Mouse (Mus musculus): ENCODE measurements around the gene Dapk1. TPM values are rescaled to one million over a fixed set of nuclear protein-coding genes. Genes with fewer than 3 reads are reported as not detected.

Dapk1 gene
- total RNA-seq, 2 experiments from 2014 or later, result 73.9 to 77.4 TPM

DNA sequence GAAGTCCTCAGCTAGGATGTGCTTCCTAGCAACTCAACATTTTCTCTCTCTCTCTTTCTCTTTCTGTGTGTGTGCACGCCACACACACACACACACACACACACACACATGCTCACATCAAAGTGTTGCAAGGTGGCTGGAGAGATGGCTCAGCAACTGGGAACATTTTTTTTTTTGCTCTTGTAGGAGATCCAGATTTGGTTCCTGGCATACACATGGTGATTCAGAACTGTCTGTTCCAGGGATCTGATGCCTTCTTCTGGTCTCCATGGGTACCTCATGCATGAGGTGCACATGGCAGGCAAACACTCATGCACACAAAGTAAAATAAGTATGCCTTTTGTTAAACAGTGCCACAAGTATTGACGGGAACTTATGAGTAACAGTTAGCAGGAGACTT is 89.2 kb downstream of the Dapk1 start:
- DNase-seq (ENCODE audit: low spot score in 2 of 2), result no peak

DNA sequence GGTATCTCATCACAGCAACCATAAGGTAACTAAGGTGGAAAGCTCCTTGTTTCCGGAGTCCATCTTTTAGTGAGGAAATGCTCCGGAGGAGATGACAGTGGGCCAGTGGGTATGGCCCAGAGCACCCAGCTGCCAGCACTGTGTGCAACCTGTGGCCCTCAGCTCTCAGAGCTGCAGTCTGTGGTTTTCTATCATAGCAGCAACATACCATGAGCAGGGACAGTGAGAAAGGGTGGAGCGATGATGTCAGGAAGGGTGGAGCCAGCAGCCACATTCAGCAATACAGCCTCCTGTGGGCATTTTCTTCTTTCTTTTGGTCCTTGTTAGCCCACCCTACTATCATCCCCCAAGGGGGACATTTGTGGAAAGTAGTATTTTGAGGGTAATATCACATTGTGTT is 90.2 kb downstream of the Dapk1 start:
- no peak for DNase-seq (ENCODE audit: low spot score in 2 of 2)

DNA sequence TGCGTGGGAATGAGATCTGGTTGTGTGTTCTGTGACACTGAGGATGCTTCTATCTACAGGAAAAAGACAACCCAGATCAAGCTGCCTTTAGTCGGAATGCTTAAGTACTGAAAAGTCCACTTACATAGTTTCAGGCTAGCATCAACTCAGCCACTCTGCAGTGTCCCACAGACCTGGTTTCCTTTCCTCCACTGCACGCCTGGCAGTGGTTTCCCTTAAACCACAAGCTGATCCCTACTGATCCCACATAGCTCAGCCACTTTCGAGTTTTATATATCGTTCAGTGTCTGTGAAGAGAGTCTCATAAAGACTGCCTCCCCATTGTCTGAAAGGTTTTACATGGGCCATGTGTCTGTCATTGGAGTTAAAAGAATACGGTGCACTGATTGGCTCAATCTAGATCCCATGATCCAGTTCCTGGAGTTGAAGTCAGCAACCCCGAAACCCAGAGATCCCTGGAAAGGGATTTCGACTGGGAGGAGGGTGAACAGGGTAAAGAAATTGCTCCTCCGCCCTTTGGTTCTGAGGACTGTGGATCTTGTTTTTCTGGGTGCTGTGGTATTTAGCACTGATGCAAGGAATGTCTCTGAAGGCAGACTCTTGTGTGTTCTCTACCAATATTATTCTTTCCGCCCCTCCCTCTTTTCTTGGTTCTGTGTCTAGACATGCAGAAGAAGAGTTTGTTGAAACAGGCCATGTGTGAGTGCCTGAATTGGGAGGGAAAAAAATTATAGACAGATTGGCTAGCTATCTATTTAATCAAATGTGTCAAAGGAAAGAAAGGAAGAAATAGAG is 93.6 kb downstream of the Dapk1 start:
- DNase-seq (ENCODE audit: low spot score in 2 of 2), result no peak

DNA sequence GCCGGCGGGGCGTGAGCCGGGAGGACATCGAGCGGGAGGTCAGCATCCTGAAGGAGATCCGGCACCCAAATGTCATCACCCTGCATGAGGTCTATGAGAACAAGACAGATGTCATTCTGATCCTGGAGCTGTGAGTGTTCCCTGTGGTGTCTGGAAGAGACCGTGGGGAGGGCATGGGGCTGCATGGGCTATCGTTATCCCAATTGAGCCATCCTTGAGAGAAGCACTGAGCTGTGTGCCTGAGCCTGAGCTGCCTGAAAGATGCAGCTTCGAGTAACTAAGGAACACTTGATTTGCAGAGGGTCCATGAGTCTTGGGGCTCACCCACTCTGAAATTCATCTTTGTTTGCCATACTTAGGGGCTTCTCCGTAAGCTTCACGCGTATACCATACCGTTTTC is 94.6 kb downstream of the Dapk1 start:
- no peak for DNase-seq (ENCODE audit: low spot score in 2 of 2)

DNA sequence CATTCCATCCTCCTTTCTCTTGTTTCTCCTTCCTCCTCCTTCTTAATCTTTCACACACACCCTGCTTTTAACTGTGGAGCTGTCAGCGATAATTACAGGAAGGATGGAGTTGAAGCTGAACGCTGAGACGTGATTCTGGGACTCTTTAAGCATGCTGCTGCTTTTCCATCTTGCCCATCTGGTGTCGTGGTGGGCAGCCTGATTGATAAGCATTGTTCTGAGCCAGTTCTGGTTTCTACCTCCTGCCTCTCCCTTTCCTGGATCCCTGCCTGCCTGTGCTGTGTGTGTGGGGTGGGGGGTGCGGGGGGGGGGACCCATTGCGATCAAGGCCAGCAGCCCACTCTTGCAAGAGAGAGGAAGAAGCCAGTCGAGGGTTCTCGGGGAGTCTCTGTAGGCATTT is 95.0 kb downstream of the Dapk1 start:
- peak in 1 of 2 experiments; percentile 29 for DNase-seq (ENCODE audit: low spot score in 2 of 2)

DNA sequence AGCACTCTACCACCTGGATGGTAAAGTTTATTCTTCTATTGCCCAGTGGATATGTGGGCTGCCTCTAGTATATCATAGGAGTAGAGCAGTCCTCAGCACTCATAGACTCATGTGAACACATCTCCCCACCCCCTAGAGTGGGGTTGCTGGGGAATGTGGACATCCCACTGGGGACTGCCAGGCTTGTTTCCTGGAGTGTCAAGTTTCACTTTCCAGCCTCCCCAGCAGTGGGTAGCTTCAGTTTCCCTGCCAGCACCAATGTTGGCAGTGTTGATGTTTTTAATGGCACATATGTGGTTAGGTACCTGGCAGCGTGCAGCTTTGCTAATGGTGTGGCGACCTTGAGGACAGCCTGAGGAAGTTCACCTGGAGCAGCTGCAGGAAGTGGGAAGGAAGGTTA is 96.3 kb downstream of the Dapk1 start:
- no peak for DNase-seq (ENCODE audit: low spot score in 2 of 2)

DNA sequence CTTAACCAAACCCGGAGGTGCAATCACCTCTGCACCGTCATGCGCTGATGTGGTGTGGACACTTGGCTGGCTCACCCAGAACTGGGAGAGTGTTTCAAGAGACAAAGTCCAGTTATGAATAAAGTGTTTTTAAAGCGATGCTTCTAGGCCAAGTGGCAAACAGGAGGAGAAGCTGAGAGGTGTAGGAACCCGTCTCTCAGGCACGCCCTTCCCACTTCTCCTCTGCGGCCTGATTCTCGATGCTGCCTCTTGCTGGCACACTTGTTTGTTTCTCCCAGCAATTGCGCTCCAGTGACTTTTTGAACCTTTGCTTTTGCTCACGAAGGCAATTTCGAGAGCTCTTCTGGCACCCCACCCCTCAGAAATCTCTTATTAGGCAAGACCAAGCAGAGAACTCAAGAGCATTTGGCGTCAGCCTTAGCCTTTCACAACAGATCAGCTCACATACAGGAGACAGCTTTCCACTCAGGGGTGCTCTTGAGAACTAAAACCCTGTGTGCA is 100.0 kb downstream of the Dapk1 start:
- no peak for DNase-seq (ENCODE audit: low spot score in 2 of 2)

DNA sequence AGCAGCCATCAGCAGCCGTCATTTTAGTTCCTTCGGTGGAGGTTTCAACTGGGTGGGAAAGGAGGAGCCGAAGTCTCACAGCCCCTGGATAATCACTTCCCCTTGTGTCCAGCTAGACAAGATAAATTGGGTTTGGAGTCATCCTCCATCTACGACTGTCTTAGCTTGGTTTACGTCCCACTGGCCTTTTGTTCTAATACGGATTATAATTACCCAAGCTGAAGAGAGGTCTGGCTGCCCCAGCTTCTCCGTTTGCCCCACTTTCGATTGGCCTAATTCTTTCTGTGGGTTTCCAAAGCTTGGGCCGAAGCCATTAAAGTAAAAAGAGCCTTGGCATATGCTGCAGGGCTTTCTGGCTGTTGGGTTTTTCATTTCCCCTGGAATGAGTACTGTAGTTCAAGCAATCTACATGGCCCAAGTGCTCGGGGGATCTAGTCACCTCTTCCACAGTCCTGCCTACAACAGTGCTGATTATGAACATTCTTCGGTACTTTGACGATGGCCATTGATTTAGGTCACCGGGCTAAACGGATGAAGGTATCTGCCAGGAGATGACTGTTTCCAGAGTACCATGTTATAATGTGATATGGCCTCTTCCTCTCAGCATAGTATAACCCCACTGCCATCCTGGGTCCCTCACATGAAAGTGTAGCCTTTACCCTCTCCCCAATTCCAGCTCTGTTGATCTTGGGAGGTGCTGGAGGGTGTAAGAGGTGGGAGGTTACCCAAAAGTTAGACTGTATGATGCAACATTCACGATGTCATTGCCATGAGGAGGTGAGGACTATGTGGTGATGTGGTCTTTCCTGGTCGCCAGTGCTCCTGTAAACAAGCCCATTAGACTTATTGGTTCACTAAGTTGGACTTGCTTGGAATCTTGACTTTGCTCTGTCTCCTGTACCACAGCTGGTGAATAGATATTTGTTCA is 106.1 kb downstream of the Dapk1 start:
- DNase-seq (ENCODE audit: low spot score in 2 of 2), result peak in 1 of 2 experiments; percentile 39

DNA sequence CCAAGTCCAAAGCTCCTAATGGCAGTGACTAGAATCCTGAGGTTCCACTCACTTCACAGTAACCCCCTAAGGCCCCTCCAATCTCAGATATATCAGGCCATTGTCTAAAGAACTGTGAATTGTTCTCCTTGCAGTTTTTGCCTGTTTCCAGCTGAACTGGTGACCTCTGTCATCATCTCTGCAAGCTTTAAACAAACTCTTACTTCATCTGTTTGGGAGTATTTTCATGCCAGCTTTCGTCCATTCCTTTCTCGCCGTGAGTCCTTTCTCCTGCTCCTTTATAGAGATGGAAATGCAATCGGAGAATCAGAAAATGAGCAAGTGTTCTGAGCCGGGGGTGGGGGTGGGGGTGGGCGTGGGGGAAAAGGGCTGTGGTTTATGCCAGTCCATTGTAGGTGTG is 107.4 kb downstream of the Dapk1 start:
- DNase-seq (ENCODE audit: low spot score in 2 of 2), result no peak

DNA sequence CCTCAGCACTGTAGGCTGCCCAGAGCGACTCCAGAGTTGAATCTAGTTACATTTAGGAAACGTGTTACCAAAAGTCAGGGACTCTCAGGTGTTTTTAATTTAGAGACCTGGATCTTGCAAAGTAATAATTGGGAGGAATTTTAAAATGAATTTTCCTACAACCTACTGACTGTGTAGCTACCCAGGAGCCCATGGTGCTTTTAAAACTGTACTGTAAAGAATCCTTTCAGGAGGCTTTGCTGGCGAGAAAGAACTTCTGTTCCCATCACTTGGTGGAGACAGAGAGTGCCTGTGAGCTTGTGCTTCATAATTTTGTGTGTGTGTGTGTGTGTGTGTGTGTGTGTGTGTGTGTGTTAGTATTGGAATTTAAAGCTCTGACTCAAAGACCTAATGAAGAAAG is 109.2 kb downstream of the Dapk1 start:
- no peak for DNase-seq (ENCODE audit: low spot score in 2 of 2)

DNA sequence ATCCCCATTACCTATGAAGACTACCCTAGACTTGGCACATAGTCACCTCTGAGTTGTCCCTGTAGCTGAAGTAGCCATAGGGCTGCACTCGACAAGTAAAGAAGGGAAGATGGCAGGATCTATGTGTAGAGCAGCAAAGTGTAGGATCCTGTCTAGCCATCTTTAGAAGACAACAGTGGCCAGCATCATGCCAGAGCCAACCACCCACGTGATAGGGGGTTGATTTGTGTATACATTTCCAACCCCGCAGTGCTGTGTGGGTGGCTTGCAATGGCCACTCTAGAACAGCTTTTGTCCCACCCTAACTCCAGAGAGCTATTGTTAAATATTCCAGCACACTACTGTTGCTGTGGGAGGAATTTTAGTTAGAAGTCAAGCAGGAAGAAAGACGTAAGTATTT is 111.8 kb downstream of the Dapk1 start:
- no peak for DNase-seq (ENCODE audit: low spot score in 2 of 2)

DNA sequence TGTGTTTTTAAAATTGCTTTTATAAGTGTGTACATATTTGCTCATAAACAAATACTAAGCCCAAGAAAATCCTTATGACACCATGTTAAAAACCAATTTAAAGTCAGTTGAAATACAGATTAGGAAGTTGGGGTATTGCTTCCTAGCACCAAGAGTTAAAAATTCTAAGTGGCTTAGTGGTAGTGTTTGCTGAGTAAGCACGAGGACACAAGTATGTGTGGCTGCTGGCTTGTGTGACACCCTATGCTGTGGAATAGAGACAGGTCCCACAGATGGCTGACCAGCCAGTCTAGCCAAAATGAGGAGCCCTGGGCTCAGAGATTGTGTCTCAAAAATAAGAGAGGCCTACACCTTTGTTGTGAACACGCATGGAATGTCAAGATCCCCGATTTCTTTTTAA is 114.4 kb downstream of the Dapk1 start:
- no peak for DNase-seq (ENCODE audit: low spot score in 2 of 2)

DNA sequence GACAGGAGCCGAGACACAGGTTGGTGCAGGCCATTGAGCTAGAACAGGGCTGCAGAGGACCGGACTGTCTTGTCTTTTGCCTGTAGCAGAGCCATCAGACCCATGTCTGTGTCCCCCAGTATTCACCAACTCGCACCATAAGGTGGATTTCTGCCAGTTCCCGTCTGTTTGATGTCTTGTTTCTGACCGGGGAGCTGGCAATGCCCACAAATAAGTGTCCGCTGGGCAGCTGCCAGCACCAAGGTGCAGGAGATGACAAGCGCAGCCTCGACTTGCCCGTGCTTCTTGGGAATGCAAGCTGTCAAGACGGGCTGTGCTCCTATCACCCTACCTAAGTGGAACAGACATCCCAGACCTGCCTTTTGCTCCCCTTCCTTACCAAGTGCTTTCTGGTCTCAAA is 115.7 kb downstream of the Dapk1 start:
- DNase-seq (ENCODE audit: low spot score in 2 of 2), result no peak

DNA sequence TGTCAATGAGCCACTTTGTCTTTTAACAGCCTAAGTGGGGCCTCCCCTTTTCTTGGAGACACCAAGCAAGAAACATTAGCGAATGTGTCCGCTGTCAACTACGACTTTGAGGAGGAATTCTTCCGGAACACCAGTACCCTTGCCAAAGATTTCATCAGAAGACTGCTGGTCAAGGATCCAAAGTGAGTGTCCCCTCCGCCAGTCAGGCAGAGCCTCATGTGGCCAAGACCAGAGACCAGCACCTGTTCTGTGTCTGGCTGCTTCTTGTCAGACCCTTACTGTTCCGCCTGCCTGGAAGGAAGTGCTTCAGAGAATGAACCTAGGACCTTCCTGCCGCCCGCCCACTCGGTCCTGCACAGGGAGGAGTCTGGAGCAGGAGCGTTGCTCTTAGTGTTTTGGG is 117.8 kb downstream of the Dapk1 start:
- no peak for DNase-seq (ENCODE audit: low spot score in 2 of 2)

DNA sequence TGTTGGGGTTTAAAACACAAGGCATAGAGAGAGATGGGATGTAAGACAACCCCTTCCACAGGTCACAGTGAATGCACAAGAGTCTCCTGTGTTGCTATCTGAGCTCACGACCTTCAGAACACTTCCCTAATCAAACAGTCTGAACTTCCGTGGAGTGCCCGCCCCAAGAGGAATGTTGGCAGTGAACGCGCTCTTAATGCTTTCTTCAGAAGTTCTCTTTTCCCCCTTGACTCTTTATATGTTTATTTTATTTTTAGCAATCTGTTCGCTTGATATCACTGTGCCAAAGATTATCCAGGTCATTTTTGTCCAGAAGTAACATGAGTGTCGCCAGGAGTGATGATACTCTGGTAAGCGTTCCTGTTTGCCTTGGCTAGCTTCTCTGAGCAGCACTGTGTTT is 121.0 kb downstream of the Dapk1 start:
- no peak for DNase-seq (ENCODE audit: low spot score in 2 of 2)

DNA sequence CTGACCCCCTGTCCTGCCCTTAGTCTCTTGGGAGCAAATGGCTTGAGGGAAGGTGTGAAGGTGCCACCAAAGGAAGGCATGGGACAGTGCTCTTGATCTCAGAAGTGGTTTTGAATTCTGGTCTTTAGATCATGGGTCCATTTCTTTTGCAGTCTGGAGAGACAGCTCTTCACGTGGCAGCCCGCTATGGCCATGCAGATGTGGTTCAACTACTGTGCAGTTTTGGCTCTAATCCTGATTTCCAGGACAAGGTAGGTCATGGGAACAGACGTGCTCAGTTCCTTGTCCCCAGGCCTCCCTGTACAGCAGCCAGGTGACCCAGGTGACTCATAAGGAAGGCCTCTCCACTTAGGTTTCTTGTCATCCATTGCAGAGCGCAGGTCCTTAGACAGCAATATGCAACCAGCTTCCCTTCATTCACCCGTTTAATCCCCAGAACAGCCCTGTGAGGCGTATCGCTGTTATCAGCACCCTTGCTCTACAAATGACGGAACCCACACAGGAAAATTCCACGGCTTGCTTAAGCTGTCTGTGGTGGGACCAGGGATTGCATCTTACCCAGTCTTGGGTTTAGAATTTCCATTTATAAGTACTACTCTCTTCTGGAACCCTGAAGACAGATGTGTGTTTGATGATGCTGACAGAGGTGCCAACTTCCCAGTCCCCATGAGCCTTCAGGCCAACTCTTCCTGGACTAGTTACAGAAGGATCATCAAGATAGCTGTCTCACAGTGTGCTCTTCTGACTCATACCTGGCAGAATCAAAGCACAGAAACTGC is 126.7 kb downstream of the Dapk1 start:
- no peak for DNase-seq (ENCODE audit: low spot score in 2 of 2)

DNA sequence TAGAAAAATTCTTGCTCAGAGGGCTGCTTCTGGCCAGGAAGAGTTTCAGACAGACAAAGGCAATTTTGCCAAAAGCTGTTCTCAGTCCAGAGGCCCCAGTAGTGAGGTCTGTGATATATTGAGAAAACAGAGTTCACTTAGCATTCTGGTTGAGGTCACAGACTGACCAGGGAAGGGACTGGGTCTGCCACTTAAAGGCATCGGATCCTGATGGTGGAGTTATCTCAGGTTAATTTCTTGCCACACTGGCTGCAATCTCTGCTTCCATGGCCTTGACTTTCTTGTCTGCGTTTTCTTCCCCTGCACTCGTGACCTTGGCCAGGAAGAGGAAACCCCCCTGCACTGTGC is 127.3 kb downstream of the Dapk1 start:
- DNase-seq (ENCODE audit: low spot score in 2 of 2), result no peak

DNA sequence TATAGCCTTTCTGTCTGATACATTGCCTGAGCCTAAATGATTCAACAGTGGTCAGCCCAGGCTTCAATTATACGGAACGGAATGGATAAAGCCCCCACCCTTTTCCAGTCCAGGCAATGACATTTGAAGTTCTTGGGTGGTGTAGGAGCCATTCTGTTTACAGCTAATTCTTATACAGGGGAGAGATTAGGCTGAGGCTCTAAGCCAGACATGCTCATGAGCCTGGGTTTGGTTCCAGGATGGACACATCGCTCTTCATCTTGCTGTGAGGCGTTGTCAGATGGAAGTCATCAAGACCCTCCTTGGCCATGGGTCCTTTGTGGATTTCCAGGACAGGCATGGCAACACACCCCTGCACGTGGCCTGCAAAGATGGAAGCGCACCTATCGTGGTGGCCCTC is 128.8 kb downstream of the Dapk1 start:
- DNase-seq (ENCODE audit: low spot score in 2 of 2), result no peak

DNA sequence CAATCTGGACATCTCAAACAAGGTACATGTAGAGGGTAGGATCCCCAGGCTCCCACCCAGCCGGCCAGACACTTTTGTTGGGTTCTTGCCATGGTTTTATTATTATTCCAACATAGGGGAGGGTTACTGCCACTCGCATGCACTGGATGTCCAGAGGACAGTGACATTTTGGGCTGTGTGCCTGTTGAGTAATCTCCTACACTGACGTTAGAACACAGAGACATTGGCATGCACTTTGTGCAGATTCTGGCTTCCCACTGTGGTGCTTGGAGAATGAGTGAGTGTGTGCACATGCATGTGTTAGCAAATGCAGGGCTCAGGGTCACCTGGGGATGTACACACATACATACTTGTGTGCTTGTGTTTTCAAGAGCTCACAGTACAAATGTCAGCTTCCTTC is 129.3 kb downstream of the Dapk1 start:
- DNase-seq (ENCODE audit: low spot score in 2 of 2), result no peak

DNA sequence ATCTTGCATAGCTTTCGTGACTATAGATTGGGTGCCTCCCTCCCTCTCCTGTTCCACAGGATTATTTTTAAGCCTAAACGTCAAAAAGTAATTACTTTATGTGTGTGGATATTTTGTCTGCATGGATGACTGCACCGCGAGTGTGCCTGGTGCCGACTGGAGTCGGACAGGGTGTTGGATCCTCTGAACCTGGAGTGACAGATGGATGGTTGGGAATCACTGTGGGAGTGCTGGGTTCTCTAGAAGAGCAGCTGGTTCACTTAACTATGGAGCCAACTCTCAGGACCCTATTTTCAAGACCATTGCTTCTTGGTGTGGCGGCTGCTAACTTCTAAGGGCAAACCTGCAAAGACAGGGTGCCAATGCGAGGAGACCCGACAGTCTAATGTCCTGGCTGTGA is 133.6 kb downstream of the Dapk1 start:
- DNase-seq (ENCODE audit: low spot score in 2 of 2), result no peak

DNA sequence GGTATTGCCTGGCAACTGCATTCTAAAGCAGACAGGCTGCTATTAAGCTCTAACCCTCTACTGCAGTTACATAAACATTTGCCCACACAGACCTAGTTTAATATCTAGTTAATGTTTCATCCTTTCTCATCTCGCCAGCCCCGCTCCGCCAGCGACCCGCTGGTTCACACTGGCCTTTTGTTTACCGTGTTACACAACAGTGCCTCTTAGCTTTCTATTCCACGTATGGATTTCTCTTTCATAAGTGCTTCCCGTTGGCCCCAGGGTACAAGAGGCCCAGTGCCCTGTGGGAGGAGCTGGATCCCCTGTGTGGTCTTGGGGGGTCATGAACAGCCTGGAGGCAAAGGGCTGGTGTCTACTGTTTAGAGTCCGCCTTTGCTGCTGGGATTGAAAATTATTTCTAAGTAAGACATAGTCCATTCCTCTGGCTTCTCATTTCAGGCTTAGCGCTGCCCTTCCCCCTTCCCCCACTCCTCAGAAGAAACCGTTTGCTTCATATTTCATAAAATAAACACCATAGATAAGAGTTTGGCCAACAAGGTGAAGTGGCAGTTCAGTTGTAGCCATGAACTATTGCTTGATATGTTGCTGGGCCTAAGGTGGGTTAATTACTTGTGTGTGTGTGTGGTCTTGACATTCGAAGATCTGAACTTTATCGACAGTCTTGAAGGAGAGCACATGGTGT is 134.8 kb downstream of the Dapk1 start:
- no peak for DNase-seq (ENCODE audit: low spot score in 2 of 2)

Data from layer of hippocampus, postnatal 10 days (tissue).